Mouse (Mus musculus) midbrain, embryonic 16.5 days (tissue): ENCODE results near the gene Zmiz1. TPM values are rescaled to one million over a fixed set of nuclear protein-coding genes. Genes with fewer than 3 reads are reported as not detected.
A peak's percentile ranks its signal among the peaks of the same experiment; 100 is the strongest.

ENCODE experiments used
- ATAC-seq: fragments of 200-750 bp; cut with Nextera tagmentation; 2 replicates; pipeline ENCODE4 v1.8.0; 2017; ENCODE audit warnings: moderate TSS enrichment
- H3K27ac ChIP-seq: fragments of 300-500 bp; sonication (generic); 2 replicates; pipeline ENCODE4 v1.5.1; 2014; ENCODE audit warnings: mild to moderate bottlenecking, low read length, mixed read lengths
- H3K27me3 ChIP-seq: fragments of 300-500 bp; sonication (generic); 2 replicates; pipeline ENCODE4 v1.6.1; 2014; ENCODE audit warnings: low read depth, low read length, mixed read lengths; ENCODE audit not compliant: control insufficient read depth, insufficient read depth
- H3K36me3 ChIP-seq: fragments of 300-500 bp; sonication (generic); 2 replicates; pipeline ENCODE4 v1.6.1; 2014; ENCODE audit warnings: mild to moderate bottlenecking, low read length, moderate library complexity, mixed read lengths; ENCODE audit not compliant: control insufficient read depth, insufficient read depth
- H3K4me1 ChIP-seq: fragments of 300-500 bp; sonication (generic); 2 replicates; pipeline ENCODE4 v1.6.1; 2014; ENCODE audit warnings: mild to moderate bottlenecking, low read length, mixed read lengths; ENCODE audit not compliant: control insufficient read depth, insufficient read depth
- H3K4me2 ChIP-seq: fragments of 300-500 bp; sonication (generic); 2 replicates; pipeline ENCODE4 v1.6.1; 2014; ENCODE audit warnings: mild to moderate bottlenecking, low read length, mixed read lengths
- H3K4me3 ChIP-seq: fragments of 300-500 bp; sonication (generic); 2 replicates; pipeline ENCODE4 v1.5.1; 2014; ENCODE audit warnings: low read depth, mild to moderate bottlenecking, low read length, moderate library complexity, mixed read lengths
- H3K9ac ChIP-seq: fragments of 300-500 bp; sonication (generic); 2 replicates; pipeline ENCODE4 v1.6.1; 2014; ENCODE audit warnings: low read depth, low read length, mixed read lengths
- H3K9me3 ChIP-seq: fragments of 300-500 bp; sonication (generic); replicated peaks from 2 replicates; pipeline ENCODE4 v1.6.1; 2014; ENCODE audit warnings: mild to moderate bottlenecking, low read length, mixed read lengths; ENCODE audit not compliant: control insufficient read depth, poor library complexity, severe bottlenecking
- WGBS: fragments of 180-500 bp; shearing (Covaris S2); extraction: QIAGEN DNeasy Blood & Tissue Kit; methylation state at CpG from one replicate; pipeline ENCODE4 v1.1.7; 2014; 5-methylcytosine and 5-hydroxymethylcytosine counted together
- polyA plus RNA-seq: library from polyadenylated mRNA; unstranded; fragments of >200 nt; fragmentation: Nextera tagmentation; extraction: Ambion mirVana; gene quantifications from 2 replicates; pipeline ENCODE4 v1.2.1, GENCODE M21; 2015

Gene Zmiz1
- polyA plus RNA-seq, 1 experiment from 2014 or later = 54.2 TPM

DNA sequence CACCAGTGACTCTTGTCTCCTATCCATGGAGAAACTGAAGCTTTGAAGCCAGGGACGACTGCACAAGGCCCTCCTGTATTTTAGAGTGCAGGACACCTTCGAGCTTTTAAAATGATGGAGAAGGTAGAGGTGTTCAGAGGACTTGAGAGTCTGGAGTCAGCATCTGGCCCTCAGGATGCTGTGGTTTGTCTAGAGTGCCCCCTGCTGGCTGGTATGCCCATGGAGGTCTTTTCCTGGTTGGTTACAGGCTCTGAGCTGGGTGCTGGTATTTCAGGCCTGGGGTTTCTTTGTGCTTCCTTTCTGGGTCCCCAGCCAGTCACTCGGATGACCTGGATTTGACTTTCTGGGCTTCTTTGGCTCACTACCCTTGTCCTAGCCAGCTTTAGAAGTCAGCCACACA lies 108.3 kb downstream of the Zmiz1 start:
- Histone ChIP-seq H3K36me3 (no peaks in the 10 kb centered on the region; the same call in 1 of the 2 replicates), H3K4me3 (no peak overlapping the region), H3K4me2 (no peak overlapping the region), H3K9ac (no peak overlapping the region), H3K9me3 (no peaks in the 10 kb centered on the region), H3K27ac (no peak overlapping the region), H3K27me3 (no peaks in the 10 kb centered on the region), H3K4me1 (peaks cover 17% of the 10 kb centered on the region)
- no peak for ATAC-seq
- WGBS = 56% methylated on average over 3 of the region's 3 CpGs

- Histone ChIP-seq H3K4me3 (no peak overlapping the region), H3K27ac (no peak overlapping the region)
- 100% methylated on average over 2 of the region's 2 CpGs for WGBS
Observed at GRCm38 (mm10) chr14:25567837-25568236, 108.9 kb downstream of the Zmiz1 start.

GRCm38 (mm10) chr14:25574047-25574870 lies 115.3 kb downstream of the Zmiz1 start:
- H3K9ac ChIP-seq = peak overlapping the region; percentile 52
- no peak for ATAC-seq
- no peaks in the 10 kb centered on the region for H3K27me3 ChIP-seq
- peaks cover 17% of the 10 kb centered on the region for H3K4me1 ChIP-seq
- no peak overlapping the region for H3K4me3 ChIP-seq
- peak overlapping the region; percentile 69 for H3K27ac ChIP-seq
- 38% methylated on average over 16 of the region's 16 CpGs for WGBS
- no peak overlapping the region for H3K4me2 ChIP-seq
- no peaks in the 10 kb centered on the region for H3K9me3 ChIP-seq
- H3K36me3 ChIP-seq = peaks cover 12% of the 10 kb centered on the region

More at GRCm38 (mm10) chr14:25567837-25568236, 108.9 kb downstream of the Zmiz1 start:
- ATAC-seq = no peak
- Histone ChIP-seq H3K9me3 (no peaks in the 10 kb centered on the region), H3K27me3 (no peaks in the 10 kb centered on the region), H3K4me1 (peaks cover 17% of the 10 kb centered on the region), H3K4me2 (no peak overlapping the region), H3K36me3 (peaks cover 3% of the 10 kb centered on the region), H3K9ac (no peak overlapping the region)

DNA sequence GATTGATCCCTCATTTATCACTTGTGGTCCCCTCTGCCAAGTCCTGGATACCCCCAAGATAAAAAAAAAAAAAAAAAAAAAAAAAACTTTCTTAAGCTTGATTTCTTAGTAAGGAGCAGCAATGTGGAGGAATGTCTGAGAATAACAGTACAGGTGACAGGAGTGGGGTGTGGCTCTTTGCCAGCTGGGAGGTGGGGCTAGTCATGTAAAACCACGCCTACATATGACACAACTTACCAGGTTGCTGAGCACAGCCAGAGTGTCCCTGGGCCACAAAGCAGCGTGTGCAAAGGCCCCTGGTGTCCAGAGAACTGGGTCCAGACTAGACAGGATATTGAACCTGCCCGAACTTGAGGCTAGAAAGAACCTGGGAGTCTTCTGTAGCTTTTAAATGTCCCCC lies 117.7 kb downstream of the Zmiz1 start:
- WGBS = 91% methylated on average over 3 of the region's 3 CpGs
- ATAC-seq = no peak
- Histone ChIP-seq H3K36me3 (peaks cover 12% of the 10 kb centered on the region), H3K27me3 (no peaks in the 10 kb centered on the region), H3K4me3 (no peak overlapping the region), H3K27ac (no peak overlapping the region), H3K9ac (no peak overlapping the region), H3K4me1 (peaks cover 23% of the 10 kb centered on the region), H3K9me3 (no peaks in the 10 kb centered on the region), H3K4me2 (no peak overlapping the region)

DNA sequence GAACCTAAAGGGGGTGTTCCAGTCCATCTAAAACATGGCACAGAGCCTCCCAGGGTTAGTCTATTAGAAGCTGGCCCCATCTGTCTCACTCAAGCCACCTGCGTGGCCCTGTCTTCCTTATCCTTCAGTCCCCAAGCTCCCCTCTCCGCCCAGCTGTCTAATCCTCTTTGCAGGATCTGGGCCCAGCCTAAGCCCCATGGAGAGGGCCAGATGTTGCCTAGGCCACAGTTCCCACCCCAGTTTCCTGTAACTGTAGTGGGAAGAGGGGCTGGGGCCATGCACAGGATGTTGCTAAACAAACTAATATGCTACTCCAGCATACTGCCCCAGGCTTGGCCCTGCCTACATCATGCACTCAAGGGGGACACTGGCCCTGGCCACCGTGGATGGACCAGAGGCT lies 118.4 kb downstream of the Zmiz1 start:
- H3K4me2 ChIP-seq = no peak overlapping the region
- peaks cover 14% of the 10 kb centered on the region; the same call in 1 of the 2 replicates for H3K36me3 ChIP-seq
- H3K9ac ChIP-seq = no peak overlapping the region
- H3K4me3 ChIP-seq = no peak overlapping the region
- no peaks in the 10 kb centered on the region for H3K9me3 ChIP-seq
- peaks cover 23% of the 10 kb centered on the region for H3K4me1 ChIP-seq
- WGBS = 22% methylated on average over 3 of the region's 3 CpGs
- peak overlapping the region; percentile 47 for H3K27ac ChIP-seq
- no peak for ATAC-seq
- no peaks in the 10 kb centered on the region for H3K27me3 ChIP-seq

GRCm38 (mm10) chr14:25579597-25579996 lies 120.6 kb downstream of the Zmiz1 start:
- WGBS = 71% methylated on average over 7 of the region's 7 CpGs
- peak overlapping the region; percentile 28; the same call in 1 of the 2 replicates for H3K27ac ChIP-seq
- H3K36me3 ChIP-seq = peaks cover 10% of the 10 kb centered on the region; the same call in 1 of the 2 replicates

DNA sequence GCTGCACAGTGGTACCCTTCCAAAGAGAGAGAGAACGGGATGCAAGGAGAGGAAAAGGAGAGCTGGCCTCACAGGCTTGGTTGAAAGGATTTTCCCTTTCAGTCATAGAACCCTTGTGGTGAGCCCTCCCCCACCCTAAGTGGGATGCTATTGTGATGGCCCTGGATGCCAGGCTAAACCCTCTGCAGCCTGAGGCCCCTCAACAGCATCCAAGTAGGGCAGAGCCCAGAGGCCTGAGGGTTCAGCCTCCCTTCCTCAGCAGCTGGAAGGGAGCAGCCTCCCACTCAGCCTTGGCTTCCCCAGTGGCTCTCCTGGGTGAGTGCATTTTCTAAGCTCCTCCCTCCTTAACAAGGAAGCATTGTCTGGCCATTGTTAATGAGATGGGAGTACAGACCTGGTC lies 121.4 kb downstream of the Zmiz1 start:
- Histone ChIP-seq H3K27me3 (no peaks in the 10 kb centered on the region), H3K4me3 (no peak overlapping the region), H3K4me2 (no peak overlapping the region), H3K9ac (0 out of 2 replicates have a peak overlapping the region, but pooled peaks have one; percentile 26), H3K27ac (peak overlapping the region; percentile 55), H3K4me1 (peaks cover 29% of the 10 kb centered on the region), H3K36me3 (peaks cover 10% of the 10 kb centered on the region; the same call in 1 of the 2 replicates), H3K9me3 (no peaks in the 10 kb centered on the region)
- 14% methylated on average over 1 of the region's 1 CpGs for WGBS
- ATAC-seq = no peak

More at GRCm38 (mm10) chr14:25579597-25579996, 120.6 kb downstream of the Zmiz1 start:
- Histone ChIP-seq H3K4me1 (peaks cover 23% of the 10 kb centered on the region), H3K9me3 (no peaks in the 10 kb centered on the region), H3K27me3 (no peaks in the 10 kb centered on the region), H3K9ac (no peak overlapping the region), H3K4me3 (no peak overlapping the region), H3K4me2 (no peak overlapping the region)
- ATAC-seq = no peak

DNA sequence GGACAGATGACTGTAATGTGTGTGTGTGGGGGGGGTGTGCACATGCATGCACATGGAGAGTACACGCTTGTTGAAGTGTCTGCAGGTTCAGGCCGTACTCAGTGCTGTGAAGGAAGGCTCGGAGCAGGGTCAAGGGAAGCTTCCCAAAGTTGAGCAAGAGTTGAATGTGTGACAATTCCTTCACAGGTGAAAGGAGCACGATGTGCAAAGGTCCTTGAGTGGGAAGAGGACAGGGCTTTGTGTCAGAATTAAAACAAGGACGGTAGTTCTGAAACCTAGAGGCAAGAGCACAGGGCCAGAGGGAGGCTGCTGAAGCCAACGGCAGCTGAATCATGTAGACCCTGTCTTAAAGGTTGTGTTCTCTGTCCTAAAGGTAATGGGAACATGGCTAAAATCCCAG lies 123.6 kb downstream of the Zmiz1 start:
- Histone ChIP-seq H3K27ac (no peak overlapping the region), H3K4me2 (no peak overlapping the region), H3K4me3 (no peak overlapping the region), H3K9ac (no peak overlapping the region), H3K36me3 (peaks cover 6% of the 10 kb centered on the region; the same call in 1 of the 2 replicates), H3K9me3 (no peaks in the 10 kb centered on the region), H3K4me1 (peaks cover 48% of the 10 kb centered on the region), H3K27me3 (no peaks in the 10 kb centered on the region)
- 97% methylated on average over 6 of the region's 6 CpGs for WGBS
- ATAC-seq = no peak

DNA sequence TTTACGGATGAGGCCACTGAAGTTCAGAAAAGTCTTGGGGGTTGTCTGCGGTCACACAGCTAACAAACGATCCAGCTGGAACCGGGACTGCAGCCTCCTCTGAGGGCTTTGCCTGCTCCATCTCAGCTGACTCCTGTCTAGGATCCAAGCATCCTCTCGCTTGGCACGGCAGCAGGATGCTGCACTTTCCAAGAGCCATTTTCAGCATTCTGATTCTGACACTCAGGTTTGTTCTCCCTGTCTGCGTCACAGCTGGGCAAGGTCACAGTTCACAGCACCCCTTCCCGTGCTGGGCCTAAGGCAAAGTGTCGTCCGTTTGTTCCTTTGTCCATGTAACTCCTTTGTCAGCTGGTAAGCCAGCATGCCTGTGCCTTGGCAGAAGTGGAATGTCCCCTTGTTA lies 124.9 kb downstream of the Zmiz1 start:
- Histone ChIP-seq H3K27me3 (no peaks in the 10 kb centered on the region), H3K4me1 (peaks cover 59% of the 10 kb centered on the region), H3K4me2 (no peak overlapping the region), H3K36me3 (peaks cover 6% of the 10 kb centered on the region; the same call in 1 of the 2 replicates), H3K4me3 (no peak overlapping the region), H3K9ac (no peak overlapping the region), H3K9me3 (no peaks in the 10 kb centered on the region), H3K27ac (peak overlapping the region; percentile 99)
- WGBS = 50% methylated on average over 10 of the region's 10 CpGs
- ATAC-seq = no peak
